Mouse (Mus musculus) thymus, postnatal 4 days (tissue): ENCODE measurements around the gene Gm11733.

Experiments used
- DNase-seq: peaks from one replicate; pipeline ENCODE4 v3.0.0; 2021

Gene Gm11733

GRCm38 (mm10) chr11:117478271-117479006 is 5.7 kb upstream of the Gm11733 start:
- peak; percentile 23 for DNase-seq

- no peak for DNase-seq
These were observed 5.0 kb upstream of the Gm11733 start for GRCm38 (mm10) chr11:117479007-117479719.

DNA sequence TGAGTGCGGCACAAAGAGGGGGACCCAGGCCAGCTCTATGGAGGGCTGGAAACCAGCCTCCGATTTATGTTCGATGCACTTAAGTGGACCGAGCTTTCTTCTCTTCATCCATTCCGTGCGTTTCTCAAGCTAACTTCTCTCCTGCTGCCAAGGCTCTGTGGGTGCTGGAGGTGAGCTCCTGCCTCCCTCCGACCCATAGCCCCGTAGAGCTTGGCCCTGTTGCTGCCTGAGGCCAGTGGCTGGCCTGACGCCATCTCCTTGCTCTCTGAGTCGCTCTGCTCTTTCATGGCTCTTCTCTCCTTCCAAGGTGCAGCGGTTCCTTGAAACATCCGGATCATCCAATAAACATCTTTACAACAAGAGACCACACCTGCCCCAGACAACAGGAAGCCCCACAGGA is 4.4 kb upstream of the Gm11733 start:
- no peak for DNase-seq

DNA sequence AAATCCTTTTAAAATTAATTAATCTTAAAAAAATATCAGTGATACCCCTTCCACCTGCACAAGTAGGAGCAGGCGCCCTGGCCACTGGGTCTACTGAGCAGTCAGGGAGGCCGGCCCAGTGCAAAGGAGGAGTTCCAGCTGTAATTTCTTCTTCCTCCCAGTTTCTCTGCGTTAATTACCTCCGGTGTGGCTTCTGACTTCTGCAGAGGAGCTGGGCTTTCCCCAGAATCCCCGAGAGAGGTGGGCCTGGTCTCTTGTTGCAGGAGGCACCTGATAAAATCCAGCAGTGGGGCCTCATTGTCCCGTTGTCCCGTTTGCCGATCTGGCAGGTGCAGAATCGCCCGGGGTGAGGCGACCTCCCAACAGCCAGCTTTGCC is 1.9 kb upstream of the Gm11733 start:
- no peak for DNase-seq

DNA sequence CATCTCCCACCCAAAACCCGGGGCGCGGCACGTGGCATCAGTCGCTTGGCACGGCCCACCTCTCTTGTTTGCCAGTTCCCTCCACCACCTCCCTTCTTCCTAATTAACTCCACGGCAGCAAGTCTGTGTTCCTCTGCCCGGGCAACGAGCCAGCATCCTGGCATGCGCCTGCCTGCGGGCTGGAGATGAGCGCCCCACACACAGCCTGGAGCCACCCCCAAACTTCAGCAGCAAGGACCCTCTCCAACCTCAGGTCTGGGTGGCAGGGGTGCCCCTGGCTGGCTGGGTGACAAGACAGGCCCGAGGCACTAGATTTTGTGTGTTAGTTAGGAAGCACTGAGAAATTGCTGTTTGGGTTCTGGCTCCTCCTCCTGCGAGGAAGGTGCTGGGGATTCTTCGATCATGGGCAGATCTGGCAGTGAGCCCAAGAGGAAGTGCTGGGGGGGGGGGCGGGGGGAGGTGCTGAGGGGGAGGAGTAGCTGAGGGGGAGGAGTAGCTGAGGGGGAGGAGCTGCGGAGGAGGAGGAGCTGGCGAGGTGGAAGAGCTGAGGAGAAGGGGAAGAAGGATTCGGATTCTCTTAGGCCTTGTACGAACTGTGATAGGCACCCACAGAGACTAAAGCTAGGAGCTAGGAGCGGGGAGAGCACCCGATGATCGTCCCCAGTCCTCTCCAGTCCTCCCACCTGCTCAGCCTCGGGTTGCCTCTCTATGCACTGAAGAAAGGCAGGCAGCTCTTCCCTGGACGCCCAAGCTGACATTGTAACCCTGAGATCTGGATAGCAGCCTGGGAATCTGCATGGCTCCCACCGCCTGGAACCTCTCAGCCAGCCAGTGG is 1.3 kb upstream of the Gm11733 start:
- DNase-seq = peak; percentile 64

GRCm38 (mm10) chr11:117491408-117492208 is 7.4 kb downstream of the Gm11733 start:
- DNase-seq = no peak

GRCm38 (mm10) chr11:117492209-117492505 is 8.0 kb downstream of the Gm11733 start:
- DNase-seq = no peak

DNA sequence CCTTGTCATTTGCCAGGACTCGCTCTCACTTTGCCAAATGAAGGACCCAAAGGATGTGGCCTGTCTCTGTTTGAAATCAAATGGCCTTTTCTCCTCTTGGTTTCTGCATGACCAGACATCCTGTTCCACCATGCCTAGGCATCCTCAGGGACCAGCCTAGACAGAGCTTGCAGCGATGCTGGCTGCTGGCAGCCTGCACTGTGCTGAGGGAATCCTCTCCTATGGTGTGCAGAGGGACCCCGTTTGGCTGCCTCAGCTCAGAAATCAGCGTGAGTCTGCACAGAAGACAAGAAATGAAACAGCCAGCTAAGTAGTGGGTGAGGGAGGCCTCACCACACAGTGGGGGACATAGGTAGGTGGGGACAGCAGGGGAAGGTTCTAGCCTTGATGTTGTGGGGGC is 12.6 kb downstream of the Gm11733 start:
- no peak for DNase-seq

DNA sequence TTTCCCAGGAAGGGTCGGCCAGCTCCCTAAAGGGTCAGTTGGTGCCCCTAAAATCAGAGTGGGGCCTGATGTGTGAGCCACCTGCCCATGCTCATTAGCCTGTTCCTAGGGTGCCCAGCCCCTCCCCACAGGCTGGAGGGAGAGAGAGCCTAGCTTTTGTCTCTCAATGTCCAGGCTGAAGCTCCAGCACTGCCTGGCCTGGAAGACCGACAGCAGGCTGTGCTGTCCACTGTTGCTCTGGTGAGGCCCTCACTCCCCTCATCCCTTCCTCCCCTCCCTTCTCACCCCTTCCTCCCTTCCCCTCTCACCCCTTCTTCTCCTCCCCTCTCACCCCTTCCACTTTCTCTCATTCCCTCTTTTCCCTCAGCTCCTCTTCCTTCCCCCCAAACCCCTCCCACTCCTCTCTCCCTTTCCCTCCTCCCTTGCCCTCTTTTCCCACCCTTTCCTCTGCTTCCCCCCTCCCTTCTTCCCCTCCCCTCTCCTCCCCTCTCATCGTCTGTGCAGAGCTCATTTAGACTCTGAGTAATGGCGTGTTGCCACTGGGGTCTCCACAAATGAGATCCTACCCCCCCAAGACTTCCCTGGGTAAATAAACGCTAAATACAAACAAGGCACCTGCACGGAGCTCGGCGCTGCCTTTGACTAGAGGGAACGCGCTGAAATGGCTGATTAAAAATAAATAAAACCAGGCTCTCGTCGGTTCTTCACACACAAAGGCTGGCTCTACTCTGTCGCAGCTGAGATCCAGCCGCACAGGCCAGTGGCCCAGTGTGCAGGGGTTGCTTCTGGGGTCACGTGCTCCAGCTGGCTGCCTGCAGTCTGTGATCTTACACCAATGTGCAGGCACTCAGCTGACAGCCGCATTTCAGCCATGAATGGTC is 13.3 kb downstream of the Gm11733 start:
- DNase-seq = peak; percentile 49

DNA sequence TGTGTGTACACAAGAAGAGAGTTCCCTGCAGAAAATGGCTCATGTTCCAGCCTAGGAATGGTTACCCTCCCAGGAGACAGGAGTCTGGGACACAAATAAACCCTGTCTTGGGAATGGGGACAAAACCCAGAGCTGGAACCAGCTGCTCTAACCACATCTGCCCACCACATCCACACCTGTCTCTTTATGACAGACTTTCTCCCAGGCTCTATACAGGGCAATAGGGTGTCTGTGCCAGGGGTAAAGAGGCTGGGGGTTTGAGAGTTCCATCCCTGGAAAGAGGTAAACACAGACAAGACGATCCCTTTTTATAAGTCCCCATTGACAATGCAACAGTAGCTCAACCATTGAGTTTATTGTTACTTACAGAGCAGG is 14.0 kb downstream of the Gm11733 start:
- DNase-seq = no peak

DNA sequence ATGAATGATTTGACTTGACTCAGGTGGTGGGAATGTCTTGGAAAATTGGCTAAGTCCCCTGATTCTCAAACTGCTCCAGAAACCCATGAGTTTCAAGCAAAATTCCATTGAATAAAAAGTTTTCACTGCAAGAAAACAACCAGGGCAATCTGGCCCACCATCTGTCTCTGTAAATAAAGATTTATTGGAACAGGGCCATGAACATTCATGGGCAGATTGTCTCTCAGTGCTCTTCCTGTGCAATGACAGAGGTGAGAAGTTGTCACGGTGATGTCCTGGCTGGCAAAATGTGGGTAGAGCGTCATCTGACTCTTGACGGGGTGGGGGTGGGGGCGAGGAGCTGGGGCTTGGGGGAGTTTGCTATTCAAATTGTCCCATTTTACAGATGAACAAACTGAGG is 24.8 kb downstream of the Gm11733 start:
- DNase-seq = no peak

DNA sequence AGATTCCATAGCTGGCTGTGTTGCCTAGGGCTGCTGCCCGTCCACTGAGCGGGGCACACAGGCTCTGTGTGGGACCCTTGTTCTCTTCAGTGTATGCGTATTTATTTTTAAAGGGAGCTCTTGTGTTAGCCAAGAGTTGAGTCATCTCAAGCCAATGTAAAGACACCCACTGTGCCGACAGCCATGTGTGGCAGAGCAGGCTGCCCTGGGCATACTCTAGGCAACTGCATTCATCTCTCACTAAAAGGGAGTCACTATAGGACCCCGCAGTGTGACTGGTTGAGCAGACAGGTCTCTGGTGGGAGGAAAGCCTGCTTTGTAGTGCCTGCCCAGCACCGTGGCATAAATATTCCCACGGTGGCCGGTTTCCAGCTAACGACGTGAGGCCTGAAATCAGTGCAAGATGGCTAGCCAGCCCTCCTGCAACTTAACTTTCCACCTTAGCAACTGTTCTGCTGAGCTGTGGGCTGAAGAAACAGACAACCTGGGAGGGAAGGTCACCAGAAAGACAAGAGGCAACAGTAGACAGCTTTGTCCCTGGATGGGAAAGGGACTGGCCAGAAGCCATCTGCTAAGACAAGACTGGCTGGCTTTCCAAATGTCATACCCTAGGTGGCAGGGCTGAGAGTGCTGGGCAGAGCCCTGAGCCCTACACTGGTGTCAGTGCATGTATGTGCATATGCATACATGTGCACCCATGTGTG is 31.7 kb downstream of the Gm11733 start:
- no peak for DNase-seq

GRCm38 (mm10) chr11:117516422-117516796 is 32.2 kb downstream of the Gm11733 start:
- DNase-seq = no peak

DNA sequence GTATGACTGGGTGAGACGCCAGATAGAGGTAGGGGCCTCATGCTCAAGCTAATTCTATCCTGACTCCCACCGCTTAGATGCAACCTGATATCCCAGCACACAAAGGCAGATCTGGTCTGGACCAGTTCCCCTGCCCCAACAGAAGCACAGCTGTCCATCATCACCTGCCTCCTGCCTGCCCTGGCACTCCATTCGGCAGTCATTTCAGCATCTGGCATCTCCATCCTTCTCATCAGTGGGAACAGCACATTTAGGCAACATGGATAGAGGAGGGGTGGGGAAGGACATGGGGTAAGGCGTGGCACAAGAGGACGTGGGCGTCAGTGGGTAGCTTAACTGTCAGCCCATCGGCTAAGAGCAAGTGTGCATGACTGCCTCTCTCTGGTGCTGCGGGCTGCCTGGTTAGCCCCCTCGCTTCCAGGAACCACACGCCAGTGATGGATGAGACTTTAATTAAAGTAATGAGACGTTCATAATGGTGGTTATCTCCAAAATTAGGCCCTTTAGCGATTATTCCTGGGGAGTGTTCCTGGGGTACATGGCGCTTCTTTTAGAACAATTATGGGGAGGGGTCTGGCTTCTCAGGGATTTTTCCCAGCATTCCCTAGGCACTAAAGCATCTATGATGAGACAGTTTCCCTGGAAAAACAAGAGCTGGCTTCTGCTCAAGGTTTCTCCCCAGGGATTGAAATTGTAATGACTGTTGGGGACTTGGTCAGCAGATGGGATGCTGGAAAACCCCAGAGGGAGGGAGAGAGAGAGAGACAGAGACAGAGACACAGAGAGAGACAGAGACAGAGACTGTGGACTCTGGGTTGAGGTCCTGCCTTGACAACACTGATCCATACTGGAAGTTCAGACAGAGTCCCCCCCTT is 38.0 kb downstream of the Gm11733 start:
- DNase-seq = no peak

DNA sequence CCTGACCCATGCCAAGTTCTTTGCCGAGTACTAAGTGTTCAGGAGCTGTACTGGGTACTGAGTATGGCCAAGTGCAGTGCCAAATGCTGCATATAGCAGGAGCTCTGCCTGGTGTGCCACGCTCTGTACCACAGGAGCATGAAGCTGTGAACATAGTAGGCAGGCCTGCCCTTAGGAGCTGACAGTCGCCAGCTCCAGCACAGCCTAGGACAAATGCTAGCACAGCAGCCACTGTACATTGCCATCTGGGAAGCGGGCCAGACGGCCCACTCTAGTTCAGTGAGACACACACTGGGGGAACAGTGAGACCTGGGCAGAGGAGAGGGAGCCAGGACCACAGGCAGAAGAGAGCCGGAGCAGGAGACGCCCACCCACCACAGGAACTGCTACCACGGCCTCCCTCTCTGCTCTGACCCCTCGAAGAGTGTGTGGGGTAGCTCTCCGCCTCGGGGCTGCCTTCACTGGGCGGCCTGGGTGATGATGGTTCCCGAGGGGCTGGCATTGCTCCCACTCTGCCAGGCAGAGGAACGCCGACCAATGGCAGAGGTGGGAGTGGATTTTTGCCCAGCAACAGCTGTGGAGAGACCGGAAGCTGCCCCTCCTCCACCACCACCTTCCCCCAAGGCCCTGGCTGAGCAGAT is 38.8 kb downstream of the Gm11733 start:
- DNase-seq = no peak

DNA sequence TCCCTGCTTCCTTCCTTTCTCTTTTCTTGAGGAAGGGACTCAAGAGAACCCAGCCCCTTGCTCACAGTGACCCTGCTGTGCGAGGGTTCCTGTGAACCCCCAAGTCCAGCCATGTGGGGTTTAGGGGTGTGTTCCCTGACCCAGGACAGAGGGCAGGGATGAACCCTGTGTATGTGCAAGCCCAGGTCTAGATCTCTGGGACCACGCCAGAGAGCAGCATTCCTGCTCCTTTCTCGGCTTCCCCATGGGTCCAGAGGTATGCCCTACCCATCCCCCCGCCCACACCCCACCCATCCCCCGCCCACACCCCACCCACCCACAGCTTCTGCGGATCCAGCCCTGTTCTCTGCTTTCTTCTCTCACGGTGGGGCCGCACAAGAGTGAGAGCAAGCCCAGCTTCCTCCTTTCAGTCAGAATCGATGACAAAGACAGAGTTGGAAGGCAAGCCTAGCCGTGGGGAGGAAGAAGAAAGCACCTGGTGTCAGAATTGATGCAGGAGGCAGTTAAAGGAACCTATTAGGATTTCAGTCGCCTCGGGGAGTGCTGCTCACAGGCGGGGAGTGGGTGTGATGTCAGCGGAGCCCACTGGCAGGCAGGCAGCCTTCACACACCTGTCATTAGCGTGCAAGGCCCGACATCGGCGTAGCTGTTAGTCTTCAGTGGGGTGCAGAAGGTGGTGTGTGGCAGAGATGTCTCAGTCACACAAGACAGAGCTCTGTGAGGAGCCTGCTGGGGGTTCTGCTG is 41.6 kb downstream of the Gm11733 start:
- peak; percentile 27 for DNase-seq

DNA sequence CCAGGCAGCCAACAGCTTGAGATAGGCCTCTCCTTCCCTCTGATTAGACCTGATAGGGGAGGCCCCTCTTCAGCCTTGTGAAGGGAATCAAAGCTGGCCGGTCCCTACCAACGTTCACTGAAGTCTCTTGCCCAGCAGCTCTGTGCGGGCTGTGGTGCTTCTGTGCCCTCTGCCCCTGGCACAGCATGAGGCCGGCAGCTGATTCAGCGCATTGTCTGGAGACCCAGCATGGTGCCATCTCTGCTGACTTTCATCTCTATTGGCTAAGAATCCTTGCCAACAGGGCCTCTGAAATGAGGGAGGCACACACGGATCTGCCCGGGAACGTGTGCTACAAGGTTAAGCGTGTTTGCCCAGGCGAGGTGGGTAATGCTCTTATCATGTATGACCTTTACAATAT is 48.2 kb downstream of the Gm11733 start:
- DNase-seq = no peak

DNA sequence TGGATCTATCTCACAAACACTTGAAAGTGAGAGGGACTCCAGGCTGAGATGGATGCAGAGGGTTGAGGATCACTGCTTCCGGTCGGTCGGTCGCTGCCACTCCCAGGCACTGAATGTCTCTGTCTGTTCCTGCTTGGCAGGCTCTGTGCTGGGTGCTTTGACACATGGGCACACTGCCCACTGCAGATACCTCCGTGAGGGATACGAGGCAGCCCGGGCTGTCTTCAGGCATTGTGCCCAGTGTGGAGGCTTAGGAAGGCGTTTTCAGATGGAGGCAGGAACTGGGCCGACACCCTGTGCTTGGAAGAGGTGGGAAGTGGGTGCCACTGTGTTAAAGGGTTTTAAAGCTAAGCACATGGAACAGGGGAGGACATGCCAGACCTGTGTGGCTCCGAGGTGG is 50.7 kb downstream of the Gm11733 start:
- no peak for DNase-seq
